Mouse (Mus musculus) liver, embryonic 15.5 days (tissue): ENCODE measurements around the gene Map2k6. TPM values are rescaled to one million over a fixed set of nuclear protein-coding genes. Genes with fewer than 3 reads are reported as not detected.

Experiments used
- ATAC-seq: fragments of 200-750 bp; cut with Nextera tagmentation; 2 replicates; pipeline ENCODE4 v1.8.0; 2017; ENCODE audit warnings: moderate number of reproducible peaks, mild to moderate bottlenecking, moderate library complexity; ENCODE audit not compliant: insufficient read depth
- H3K27ac ChIP-seq: fragments of 300-500 bp; sonication (generic); replicated peaks from 2 replicates; pipeline ENCODE4 v1.5.1; 2015; ENCODE audit warnings: mild to moderate bottlenecking, inconsistent platforms
- H3K27me3 ChIP-seq: fragments of 300-500 bp; sonication (generic); 2 replicates; pipeline ENCODE4 v1.6.1; 2015; ENCODE audit warnings: mild to moderate bottlenecking, inconsistent platforms
- H3K36me3 ChIP-seq: fragments of 300-500 bp; sonication (generic); replicated peaks from 2 replicates; pipeline ENCODE4 v1.6.1; 2015; ENCODE audit warnings: moderate library complexity, mild to moderate bottlenecking, inconsistent platforms
- H3K4me1 ChIP-seq: fragments of 300-500 bp; sonication (generic); replicated peaks from 2 replicates; pipeline ENCODE4 v1.6.1; 2015; ENCODE audit warnings: inconsistent platforms
- H3K4me2 ChIP-seq: fragments of 300-500 bp; sonication (generic); 2 replicates; pipeline ENCODE4 v1.6.1; 2015; ENCODE audit warnings: moderate library complexity, mild to moderate bottlenecking, inconsistent platforms
- H3K4me3 ChIP-seq: fragments of 300-500 bp; sonication (generic); replicated peaks from 2 replicates; pipeline ENCODE4 v1.5.1; 2015; ENCODE audit warnings: mild to moderate bottlenecking, inconsistent platforms
- H3K9ac ChIP-seq: fragments of 300-500 bp; sonication (generic); 2 replicates; pipeline ENCODE4 v1.6.1; 2015; ENCODE audit warnings: moderate library complexity, mild to moderate bottlenecking, inconsistent platforms
- H3K9me3 ChIP-seq: fragments of 300-500 bp; sonication (generic); replicated peaks from 2 replicates; pipeline ENCODE4 v1.6.1; 2016; ENCODE audit warnings: inconsistent platforms
- WGBS: fragments of 180-500 bp; shearing (Covaris S2); methylation state at CpG from one replicate; pipeline ENCODE4 v1.1.7; 2015; ENCODE audit warnings: mixed read lengths; ENCODE audit not compliant: insufficient replicate concordance; 5-methylcytosine and 5-hydroxymethylcytosine counted together
- polyA plus RNA-seq: library from polyadenylated mRNA; unstranded; fragments of >200 nt; fragmentation: Nextera tagmentation; extraction: Ambion mirVana; gene quantifications from 2 replicates; pipeline ENCODE4 v1.2.1, GENCODE M21; 2015

The Map2k6 gene
- polyA plus RNA-seq, 1 experiment from 2014 or later, result 4.9 TPM

GRCm38 (mm10) chr11:110472078-110472477 is 73.2 kb downstream of the Map2k6 start:
- H3K4me1 ChIP-seq, result peaks cover 30% of the 10 kb centered on the region
- no peak for ATAC-seq
- no peak overlapping the region for H3K4me2 ChIP-seq
- H3K27me3 ChIP-seq, result no peaks in the 10 kb centered on the region
- H3K9ac ChIP-seq, result no peak overlapping the region
- H3K36me3 ChIP-seq, result no peaks in the 10 kb centered on the region
- H3K9me3 ChIP-seq, result no peaks in the 10 kb centered on the region
- no peak overlapping the region for H3K4me3 ChIP-seq
- H3K27ac ChIP-seq, result no peak overlapping the region
- WGBS, result 72% methylated on average over 5 of the region's 5 CpGs

- H3K4me1 ChIP-seq, result peaks cover 44% of the 10 kb centered on the region
- no peak overlapping the region for H3K4me3 ChIP-seq
- no peak overlapping the region for H3K4me2 ChIP-seq
- no peaks in the 10 kb centered on the region for H3K36me3 ChIP-seq
- WGBS, result 84% methylated on average over 16 of the region's 16 CpGs
- no peaks in the 10 kb centered on the region for H3K27me3 ChIP-seq
- H3K9me3 ChIP-seq, result no peaks in the 10 kb centered on the region
- no peak overlapping the region for H3K9ac ChIP-seq
- no peak for ATAC-seq
- no peak overlapping the region for H3K27ac ChIP-seq
These were observed 74.6 kb downstream of the Map2k6 start for GRCm38 (mm10) chr11:110473495-110473894.

DNA sequence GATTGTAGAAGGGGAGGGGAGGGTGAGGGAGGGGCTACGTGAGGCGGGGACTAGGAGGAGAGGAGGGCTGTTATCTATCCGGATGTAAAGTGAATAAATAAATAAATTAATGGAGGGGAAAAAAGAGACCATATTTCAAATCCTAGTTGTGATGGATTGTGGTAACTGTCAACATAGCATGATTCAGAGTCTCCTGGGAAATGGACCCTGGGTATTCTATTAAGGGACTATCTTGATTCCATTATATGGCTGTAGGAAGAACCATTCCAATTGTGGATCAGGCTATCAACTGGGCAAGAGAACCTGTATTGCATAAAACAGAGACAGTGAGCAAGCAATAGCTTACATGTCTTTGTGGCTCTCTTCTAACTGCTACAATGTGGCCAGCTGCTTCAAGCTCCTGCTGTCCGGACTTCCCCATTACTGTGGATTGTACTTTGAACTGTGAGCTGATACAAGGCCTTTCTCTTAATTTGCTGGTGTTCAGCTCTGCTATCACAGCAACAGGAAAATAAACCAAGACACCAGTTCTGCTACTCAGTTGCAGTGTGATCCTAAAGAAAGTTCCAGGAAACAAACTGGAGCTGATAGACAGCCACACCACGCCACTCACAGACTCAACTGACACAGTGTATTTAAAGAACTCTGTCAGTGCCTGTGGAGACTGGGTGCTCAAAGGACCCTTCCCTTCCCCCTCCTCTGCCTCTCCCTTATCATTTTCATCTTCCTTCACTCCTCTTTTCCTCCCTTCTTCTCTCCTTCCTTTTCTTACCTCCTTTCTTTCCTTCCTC is 77.6 kb downstream of the Map2k6 start:
- no peaks in the 10 kb centered on the region for H3K36me3 ChIP-seq
- H3K4me1 ChIP-seq, result peaks cover 61% of the 10 kb centered on the region

DNA sequence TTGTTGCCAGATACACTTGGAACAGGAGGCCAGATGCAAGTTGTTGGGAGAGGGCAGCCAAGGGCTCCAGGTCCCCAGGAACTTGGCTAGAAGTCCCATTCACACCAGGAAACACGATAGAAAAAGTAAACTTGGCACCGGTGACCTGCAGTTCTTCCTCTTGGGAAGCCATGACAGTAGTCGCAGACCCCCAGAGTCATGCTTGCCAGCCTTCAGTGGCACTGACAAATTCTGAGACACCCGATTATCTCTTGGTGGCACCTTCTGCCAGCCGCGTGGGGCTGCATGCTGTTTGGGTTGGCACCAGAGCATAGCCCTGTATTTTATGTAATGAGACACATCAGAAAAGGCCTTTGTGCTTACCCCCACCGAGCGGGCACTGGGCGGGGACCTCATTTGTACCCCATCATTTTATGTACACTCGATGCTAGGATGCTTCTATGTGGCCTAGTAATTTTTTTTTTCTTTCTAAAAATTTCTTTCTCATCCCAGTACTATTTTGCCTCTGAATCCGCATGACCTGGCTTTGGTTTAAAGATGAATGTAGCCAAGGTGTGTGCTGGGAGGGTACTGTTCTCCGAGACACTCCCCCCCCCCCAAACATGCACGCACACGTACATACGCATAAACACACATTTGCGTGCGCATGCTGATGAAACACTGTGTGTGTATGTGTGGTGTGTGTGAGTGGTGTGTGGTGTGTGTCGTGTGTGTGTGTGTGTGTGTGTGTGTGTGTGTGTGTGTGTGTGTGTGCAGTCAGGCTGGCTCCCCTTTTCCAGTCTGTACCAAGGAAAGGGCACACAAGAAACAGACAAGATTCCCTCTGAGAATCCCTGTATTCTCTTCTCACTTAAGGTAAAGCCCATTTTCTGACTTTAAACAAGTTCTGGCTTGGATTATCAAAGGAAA is 79.3 kb downstream of the Map2k6 start:
- no peak for ATAC-seq
- Histone ChIP-seq H3K9me3 (no peaks in the 10 kb centered on the region), H3K4me1 (peaks cover 63% of the 10 kb centered on the region), H3K4me2 (peak overlapping the region; percentile 10; the same call in 1 of the 2 replicates), H3K9ac (no peak overlapping the region), H3K4me3 (no peak overlapping the region), H3K27ac (no peak overlapping the region), H3K36me3 (no peaks in the 10 kb centered on the region), H3K27me3 (no peaks in the 10 kb centered on the region)
- 64% methylated on average over 18 of the region's 18 CpGs for WGBS

More for the DNA sequence above, 77.6 kb downstream of the Map2k6 start:
- Histone ChIP-seq H3K27ac (peak overlapping the region; percentile 59), H3K9me3 (no peaks in the 10 kb centered on the region), H3K9ac (no peak overlapping the region), H3K4me3 (no peak overlapping the region), H3K27me3 (no peaks in the 10 kb centered on the region), H3K4me2 (peak overlapping the region; percentile 13; the same call in 1 of the 2 replicates)
- ATAC-seq, result no peak
- WGBS, result 19% methylated on average over 5 of the region's 5 CpGs

GRCm38 (mm10) chr11:110478978-110479384 is 80.1 kb downstream of the Map2k6 start:
- H3K36me3 ChIP-seq, result no peaks in the 10 kb centered on the region
- H3K4me2 ChIP-seq, result peak overlapping the region; percentile 70
- H3K4me1 ChIP-seq, result peaks cover 58% of the 10 kb centered on the region
- peak overlapping the region; percentile 0; the same call in 1 of the 2 replicates for H3K27ac ChIP-seq
- H3K4me3 ChIP-seq, result peak overlapping the region; percentile 14
- WGBS, result 4% methylated on average over 5 of the region's 6 CpGs
- H3K9ac ChIP-seq, result peak overlapping the region; percentile 42; the same call in 1 of the 2 replicates
- no peaks in the 10 kb centered on the region for H3K9me3 ChIP-seq
- H3K27me3 ChIP-seq, result no peaks in the 10 kb centered on the region
- ATAC-seq, result peak; percentile 35; the same call in 1 of the 2 replicates

- no peak for ATAC-seq
- Histone ChIP-seq H3K9me3 (no peaks in the 10 kb centered on the region), H3K9ac (no peak overlapping the region), H3K27me3 (no peaks in the 10 kb centered on the region), H3K27ac (no peak overlapping the region), H3K4me3 (no peak overlapping the region), H3K4me2 (no peak overlapping the region), H3K36me3 (no peaks in the 10 kb centered on the region), H3K4me1 (peaks cover 40% of the 10 kb centered on the region)
- 69% methylated on average over 2 of the region's 2 CpGs for WGBS
These were observed 82.5 kb downstream of the Map2k6 start for GRCm38 (mm10) chr11:110481406-110481805.

GRCm38 (mm10) chr11:110482176-110482575 is 83.3 kb downstream of the Map2k6 start:
- Histone ChIP-seq H3K27me3 (no peaks in the 10 kb centered on the region), H3K4me3 (no peak overlapping the region), H3K4me2 (no peak overlapping the region), H3K4me1 (peaks cover 32% of the 10 kb centered on the region), H3K9ac (no peak overlapping the region), H3K36me3 (no peaks in the 10 kb centered on the region), H3K9me3 (no peaks in the 10 kb centered on the region), H3K27ac (no peak overlapping the region)
- ATAC-seq, result no peak
- WGBS, result 78% methylated on average over 8 of the region's 8 CpGs

DNA sequence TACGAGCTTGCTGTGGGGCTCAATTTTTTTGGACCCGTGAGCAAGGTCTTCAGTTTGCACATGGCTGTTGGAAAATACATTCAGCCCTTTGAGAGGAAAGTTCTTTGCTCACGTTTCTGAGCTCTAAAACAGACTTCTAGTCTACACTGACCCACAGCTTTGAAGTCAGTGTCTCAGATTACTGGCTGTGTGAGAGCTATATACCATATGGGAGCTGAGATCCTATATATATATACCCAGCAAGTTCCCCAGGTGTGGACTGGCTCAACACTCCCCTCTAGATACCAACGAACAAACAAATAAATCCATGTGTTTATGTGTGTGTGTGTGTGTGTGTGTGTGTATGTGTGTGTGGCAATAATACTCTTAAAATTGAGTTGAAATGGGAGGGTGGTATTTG is 83.7 kb downstream of the Map2k6 start:
- 0 out of 2 replicates have a peak, but pooled peaks have one; percentile 4 for ATAC-seq

DNA sequence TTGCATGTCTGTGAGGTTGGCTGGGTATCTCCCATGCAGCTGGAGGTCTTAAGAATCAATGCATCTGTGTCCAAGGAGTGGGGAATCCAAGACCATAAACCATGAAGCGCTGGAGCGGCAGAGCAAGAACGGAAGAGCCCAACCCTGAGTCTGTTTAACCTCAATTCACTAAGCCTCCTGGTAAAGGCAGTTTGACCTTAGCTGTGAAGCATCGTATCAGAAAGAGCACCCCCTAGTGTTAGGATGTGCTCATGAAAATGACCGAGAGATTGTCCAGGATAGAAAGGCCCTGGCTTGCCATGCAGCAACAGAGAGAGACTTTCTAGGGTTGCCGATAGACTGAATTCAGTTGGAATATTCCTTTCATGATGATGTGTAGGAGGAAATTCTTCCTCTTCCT is 84.2 kb downstream of the Map2k6 start:
- no peaks in the 10 kb centered on the region for H3K36me3 ChIP-seq
- H3K27ac ChIP-seq, result no peak overlapping the region
- ATAC-seq, result peak; percentile 39; the same call in 1 of the 2 replicates
- H3K9ac ChIP-seq, result no peak overlapping the region
- WGBS, result 10% methylated on average over 6 of the region's 6 CpGs
- peaks cover 23% of the 10 kb centered on the region for H3K4me1 ChIP-seq
- H3K4me3 ChIP-seq, result no peak overlapping the region
- no peaks in the 10 kb centered on the region for H3K9me3 ChIP-seq
- no peaks in the 10 kb centered on the region for H3K27me3 ChIP-seq
- H3K4me2 ChIP-seq, result no peak overlapping the region

More for the DNA sequence above, 83.7 kb downstream of the Map2k6 start:
- Histone ChIP-seq H3K4me1 (peaks cover 28% of the 10 kb centered on the region), H3K27ac (no peak overlapping the region), H3K9ac (no peak overlapping the region), H3K4me3 (no peak overlapping the region), H3K27me3 (no peaks in the 10 kb centered on the region), H3K4me2 (no peak overlapping the region), H3K36me3 (no peaks in the 10 kb centered on the region), H3K9me3 (no peaks in the 10 kb centered on the region)
- WGBS, result 75% methylated on average over 4 of the region's 4 CpGs

DNA sequence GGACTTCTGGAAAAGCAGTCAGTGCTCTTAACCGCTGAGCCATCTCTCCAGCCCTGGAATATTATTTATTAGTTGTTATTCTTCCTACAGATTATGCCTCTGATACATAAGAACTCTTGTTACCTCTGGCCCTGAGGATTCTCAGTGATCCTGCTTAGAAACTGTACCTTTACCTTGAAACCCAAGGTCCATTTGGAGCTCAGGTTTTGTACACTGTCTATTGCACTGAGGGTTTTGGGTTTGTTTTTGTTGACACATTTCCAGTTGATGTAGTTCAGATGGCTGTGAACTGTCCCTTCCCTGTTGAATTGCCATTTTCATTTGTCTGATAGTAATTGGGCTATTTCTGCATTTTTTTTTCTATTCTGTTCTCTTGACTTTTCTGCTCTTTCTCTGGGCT is 85.5 kb downstream of the Map2k6 start:
- no peaks in the 10 kb centered on the region for H3K27me3 ChIP-seq
- H3K36me3 ChIP-seq, result no peaks in the 10 kb centered on the region
- peaks cover 12% of the 10 kb centered on the region for H3K4me1 ChIP-seq
- ATAC-seq, result no peak
- H3K4me3 ChIP-seq, result no peak overlapping the region
- H3K4me2 ChIP-seq, result no peak overlapping the region
- H3K9ac ChIP-seq, result no peak overlapping the region
- no peaks in the 10 kb centered on the region for H3K9me3 ChIP-seq
- no peak overlapping the region for H3K27ac ChIP-seq
- WGBS, result 88% methylated on average over 1 of the region's 1 CpGs

DNA sequence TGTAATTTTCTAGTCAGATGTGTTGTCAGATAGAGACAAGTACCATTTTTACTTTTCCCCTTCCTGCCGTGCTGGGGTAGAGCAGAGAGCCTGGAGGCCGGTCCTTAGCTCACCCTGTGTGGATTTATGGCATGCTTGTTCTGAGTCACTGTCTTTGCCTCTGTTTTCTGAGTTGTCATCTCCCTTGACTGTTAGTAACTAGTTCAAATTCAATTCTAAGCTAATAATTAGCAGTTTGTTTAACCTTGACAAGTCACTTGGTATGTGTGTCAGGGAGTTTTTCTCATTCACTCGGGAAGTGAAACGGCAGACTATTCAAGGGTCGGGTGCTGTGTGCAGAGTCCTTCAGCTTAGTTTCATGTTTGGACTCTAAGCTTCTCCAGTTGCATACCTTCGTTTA is 86.2 kb downstream of the Map2k6 start:
- no peak for ATAC-seq
- H3K9ac ChIP-seq, result no peak overlapping the region
- no peaks in the 10 kb centered on the region for H3K9me3 ChIP-seq
- no peak overlapping the region for H3K4me3 ChIP-seq
- no peaks in the 10 kb centered on the region for H3K27me3 ChIP-seq
- H3K36me3 ChIP-seq, result no peaks in the 10 kb centered on the region
- H3K4me2 ChIP-seq, result no peak overlapping the region
- peaks cover 5% of the 10 kb centered on the region for H3K4me1 ChIP-seq
- WGBS, result 61% methylated on average over 6 of the region's 6 CpGs
- H3K27ac ChIP-seq, result no peak overlapping the region
